Mouse (Mus musculus): ENCODE results near the gene Vta1.
A peak's percentile ranks its signal among the peaks of the same experiment; 100 is the strongest.

The Vta1 gene

DNA sequence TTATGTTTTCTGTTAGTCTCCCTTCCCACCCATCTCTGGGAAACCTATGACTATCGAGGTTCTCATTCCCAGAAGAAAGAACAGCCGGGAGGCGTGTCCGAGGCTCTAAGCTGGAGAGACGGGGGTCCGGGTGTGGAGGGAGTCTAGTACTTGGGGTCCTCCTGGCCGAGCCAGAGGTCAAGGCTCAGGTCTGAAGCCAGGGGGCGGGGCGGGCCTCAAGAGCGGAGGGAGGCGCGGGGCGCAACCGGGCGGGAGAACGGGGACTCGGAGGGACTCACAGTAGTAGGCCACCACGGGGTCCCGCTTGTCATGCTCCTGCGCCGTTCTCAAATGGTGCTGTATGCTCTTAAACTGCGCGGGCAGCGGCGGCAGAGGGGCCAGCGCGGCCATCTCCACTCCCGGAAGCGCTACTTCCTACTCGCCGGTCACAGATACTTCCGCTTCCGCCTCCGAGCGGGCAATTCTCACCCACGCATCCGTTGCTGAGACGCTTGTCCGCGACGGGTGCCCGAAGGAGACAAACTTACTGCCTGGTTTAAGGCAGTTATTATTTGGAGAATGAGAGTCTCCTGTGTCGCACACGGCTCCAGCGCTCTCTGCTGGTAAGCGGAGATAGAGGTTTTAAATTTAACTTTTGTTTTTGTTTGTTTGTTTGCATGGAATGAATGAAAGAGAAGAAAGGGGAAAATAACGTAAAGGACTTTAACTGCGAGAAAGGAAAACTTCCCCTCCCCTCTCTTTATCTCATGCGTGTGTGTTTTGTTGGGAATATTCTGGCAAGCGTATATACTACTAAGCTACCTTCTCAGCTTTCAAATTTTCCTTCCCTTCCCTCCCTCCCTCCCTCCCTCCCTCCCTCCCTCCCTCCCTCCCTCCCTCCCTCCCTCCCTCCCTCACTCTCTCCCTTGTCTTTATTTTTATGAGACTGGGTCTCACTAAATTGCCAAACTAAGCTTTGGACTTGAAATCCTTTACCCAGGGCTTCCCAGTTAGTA lies at the start of gene Vta1, which contains the start of gene Nmbr:
Vta1 (minus strand) TSS at position 489 of the 995 bp plus-strand sequence.
Nmbr (plus strand) TSS at position 520 of the 995 bp plus-strand sequence.
- peak; percentile 95 to 97 for DNase-seq (ENCODE audit: low spot score in 2 of 2)

DNA sequence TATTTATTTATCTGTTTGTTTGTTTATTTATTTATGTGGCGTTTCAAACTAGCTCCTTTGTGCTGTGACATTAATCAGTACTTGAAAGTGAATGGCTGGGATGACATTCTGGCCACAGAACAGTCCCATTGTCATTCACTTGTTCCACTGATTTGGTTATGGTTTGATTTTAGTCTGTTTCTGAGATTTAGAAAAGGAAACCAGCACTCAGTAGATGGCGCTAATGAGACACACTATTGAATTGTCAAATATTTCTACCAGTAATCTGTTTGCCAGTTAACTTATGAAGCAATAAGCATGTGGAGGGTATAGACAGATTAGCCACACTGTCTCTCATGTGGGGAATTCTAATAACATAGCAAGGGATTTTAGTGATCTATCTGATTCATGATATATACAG lies 28.9 kb upstream of the Vta1 start:
- no peak for DNase-seq (ENCODE audit: low spot score in 2 of 2)

DNA sequence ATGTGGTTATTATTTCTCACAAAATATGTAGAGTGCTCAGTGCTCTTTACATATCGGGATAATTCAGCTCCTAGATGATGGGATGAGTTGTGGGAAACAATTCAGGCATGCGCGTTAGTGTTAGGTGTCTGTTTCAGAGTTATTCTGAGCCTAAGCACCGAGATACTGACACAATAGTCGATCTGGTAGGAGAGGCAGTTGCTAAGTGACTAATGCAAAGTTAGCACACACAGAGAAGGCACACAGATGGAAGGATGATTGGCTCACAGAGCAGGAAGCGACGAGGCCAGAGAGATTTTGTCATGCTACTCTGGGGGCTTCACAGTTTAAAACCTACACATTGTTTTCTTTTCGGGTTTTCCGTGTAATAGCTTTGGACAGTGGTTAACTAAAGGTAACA lies 20.3 kb upstream of the Vta1 start:
- peak in 1 of 2 experiments; percentile 13 for DNase-seq (ENCODE audit: low spot score in 2 of 2)

DNA sequence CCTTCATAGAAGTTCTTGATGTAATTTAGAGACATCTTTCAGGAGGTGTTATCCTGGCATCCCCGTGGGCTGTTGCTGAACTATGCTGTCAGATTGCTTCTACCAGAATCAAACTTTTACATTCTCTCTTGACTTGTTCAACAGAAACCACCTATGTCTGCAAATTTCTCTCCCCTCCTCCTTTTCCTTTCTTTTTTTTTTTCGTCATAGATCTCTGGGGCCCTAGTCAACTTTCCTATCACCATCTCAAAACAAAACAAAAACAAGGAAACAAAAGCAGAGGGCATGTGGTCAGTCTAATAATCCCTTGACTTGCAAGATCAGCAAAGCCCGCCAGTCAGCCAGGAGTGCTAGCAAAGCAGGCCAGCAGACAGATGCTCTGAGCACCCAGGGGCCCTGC lies 12.8 kb upstream of the Vta1 start, which contains the start of gene Gje1:
Gje1 (minus strand) TSS at position 101 of the 400 bp plus-strand sequence.
- DNase-seq (ENCODE audit: low spot score in 2 of 2), result no peak

DNA sequence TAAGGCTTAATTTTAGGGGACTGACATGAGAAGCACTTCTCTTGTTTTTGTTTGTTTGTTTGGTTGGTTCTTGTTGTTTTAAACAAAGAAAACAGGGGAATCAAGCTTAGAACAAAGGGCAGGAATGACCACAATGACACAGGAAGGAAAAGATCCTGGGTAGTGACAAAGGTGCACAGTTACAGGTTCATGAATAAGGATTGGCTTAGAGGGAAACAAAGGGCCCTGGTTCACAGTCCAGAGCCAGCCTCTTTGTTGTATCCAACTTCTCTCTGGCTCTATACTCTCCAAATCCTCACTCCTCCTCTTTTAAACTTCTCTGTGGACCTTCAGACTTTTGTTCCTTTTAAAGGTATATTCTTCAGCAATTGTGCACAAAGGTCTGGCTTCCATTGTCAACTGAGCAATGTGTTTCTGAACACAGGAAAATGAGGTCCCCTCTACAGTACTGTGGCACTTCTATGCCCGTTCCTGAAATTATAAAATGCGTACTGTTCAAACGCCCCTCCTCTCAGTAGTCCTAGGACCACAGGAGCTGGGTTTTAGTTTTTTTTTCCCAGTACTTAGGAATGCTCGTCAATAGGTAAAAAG lies 1.4 kb downstream of the Vta1 start:
- DNase-seq (ENCODE audit: low spot score in 2 of 2), result no peak

DNA sequence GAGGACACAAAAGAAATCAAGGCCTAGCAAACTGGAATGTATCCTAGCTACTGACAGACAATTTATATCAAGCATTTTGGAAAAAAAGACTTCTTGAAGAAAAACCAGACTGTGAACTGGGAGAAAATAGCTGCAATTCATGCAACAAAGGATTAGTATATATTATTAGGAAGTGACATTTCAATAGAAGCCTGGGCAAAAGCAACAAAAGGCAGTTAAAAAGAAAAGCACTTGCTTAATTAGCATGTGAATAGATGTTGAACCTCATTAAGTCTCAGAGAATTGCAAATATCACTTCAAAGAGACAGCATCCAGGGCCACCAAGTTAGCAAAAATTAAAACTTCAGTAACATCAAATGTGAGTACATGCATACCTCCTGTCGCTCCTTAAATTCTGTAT lies 2.1 kb downstream of the Vta1 start:
- DNase-seq (ENCODE audit: low spot score in 2 of 2), result no peak

DNA sequence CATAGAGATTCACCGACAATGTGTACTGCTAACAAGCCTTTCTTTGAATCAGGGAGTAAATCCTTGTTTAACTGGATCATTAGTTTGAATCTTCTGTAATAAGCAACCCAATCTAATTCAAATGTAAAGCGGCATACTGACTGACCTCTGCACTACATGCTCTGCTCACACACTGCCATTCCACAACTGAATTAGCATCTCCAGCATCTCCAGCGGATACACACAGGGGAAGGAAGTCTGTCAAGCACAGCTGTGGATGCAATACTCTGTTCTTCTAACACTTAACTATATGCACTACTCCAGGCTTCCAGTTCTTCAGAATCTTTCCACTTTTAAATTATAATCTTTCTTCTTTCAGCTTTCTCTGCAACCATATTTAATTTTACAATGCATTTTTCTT lies 15.0 kb downstream of the Vta1 start:
- no peak for DNase-seq (ENCODE audit: low spot score in 2 of 2)

DNA sequence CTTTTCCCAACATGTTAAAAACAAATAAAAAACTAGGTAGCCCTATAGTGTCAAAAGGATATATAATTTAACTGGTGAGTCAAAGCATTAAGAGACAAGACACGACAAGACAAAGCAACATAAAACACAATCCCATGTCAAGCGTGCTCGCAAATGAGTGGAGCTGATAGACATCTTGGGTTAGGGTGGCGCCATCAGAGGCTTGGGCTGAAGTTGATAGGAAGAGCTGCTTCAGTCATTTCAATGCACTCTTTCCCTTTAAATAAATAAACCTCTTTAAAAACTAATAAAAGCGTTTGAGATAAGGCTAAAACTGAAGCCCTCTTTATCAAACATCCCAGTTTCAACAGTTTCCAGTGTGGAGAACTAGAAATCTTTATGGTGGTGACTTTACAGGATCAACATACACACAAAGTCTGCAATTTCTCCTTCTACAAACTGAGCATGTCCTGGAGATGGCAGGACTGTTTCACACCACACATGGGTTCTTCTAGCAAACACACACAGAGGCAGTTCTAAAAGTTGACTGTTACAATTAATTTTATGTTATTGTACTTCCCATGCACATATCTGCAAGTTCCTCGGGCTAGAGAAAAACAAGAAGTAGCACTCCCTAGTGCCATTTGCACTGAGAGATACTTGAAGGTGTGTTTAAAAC lies 16.4 kb downstream of the Vta1 start:
- DNase-seq (ENCODE audit: low spot score in 2 of 2), result no peak

DNA sequence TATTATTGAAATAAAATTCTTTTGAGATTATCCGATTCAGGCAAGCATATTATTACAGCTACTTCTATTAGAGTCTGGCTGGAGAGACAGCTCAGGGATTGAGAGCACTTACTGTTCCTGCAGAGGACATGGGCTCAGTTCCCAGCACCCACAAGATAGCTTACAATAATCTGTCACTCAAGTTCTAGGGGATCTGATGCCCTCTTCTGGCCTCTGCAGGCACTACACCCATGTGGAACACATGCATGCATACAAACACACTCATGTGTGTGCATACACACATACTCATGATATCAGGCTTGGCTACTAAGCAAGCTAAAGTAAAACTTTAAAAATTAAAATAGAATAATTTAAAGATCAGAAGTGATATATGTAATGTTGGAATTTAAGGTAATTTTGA lies 19.7 kb downstream of the Vta1 start:
- DNase-seq (ENCODE audit: low spot score in 2 of 2), result no peak

DNA sequence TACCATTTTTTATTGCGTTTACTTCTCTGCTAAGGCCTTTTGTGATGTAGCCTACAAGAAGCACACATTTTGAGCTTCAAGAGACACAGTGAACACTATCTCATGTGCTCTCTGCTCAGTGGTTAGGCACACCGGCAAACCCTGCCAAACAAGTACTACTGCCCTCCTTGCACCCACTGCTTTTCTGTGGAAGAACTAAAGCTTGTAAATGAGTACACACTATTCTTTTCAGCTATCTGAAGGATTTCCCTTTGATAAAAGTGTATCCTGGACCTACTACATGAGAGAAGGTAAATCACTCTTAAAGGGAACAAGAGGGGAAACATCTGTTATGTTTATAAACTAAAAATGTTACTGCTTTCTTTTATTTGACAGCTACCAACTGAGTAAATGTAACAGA lies 39.2 kb downstream of the Vta1 start:
- no peak for DNase-seq (ENCODE audit: low spot score in 2 of 2)

DNA sequence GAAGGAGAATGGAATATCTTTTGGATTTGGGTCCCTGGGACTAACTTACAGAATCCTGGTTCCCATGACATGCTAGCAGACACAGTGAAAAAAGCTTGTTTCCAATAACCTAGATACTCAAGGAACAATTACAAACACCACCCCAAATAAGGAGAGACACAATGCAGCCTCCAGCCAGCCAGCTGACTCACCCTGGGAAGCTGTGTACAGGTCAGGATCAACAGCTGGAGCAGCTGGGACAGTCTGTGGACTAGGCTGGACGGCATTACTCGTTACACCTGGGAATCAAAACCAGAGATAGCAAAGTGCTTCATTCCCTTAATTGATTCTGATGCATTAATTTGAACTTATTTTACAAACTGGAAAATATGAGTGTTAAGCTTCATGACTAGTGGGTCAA lies 44.5 kb downstream of the Vta1 start:
- DNase-seq (ENCODE audit: low spot score in 2 of 2), result no peak

DNA sequence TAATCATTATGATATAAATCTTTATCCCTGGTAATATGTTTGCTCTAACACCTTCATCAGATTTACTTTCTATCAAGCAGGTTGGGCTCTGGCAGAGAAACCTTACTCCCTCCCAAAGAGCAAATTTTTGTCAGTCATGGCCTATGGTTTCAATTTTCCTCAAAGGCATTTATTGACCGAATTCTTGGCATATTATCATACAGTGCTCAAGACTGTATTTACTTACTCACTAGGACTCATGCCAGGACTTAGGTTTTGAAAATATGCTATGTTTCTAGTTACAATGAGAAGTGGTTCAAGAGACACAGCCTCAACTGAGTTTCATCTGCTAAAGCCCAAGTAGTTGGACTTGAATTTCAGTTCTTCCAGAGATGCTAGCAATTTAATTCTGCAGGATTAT lies 65.7 kb downstream of the Vta1 start:
- DNase-seq (ENCODE audit: low spot score in 2 of 2), result no peak

DNA sequence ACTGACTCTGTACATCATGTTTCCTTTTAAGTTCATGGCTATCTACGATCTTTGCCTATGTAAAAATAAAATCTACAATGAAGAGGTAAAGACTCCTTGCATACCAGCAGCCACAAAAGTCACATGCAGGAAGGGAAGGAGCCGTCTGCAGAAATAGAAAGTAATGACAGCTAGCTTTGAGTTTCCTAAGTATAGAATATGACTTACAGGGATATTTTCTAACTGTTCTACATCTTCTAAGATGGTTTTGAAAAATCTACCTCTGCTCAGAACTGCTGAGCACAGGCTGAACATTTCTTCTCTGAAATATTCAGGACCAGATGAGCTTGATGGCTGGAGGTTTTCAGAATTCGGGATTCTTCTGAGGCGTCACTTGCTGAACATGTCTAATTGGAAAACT lies 66.3 kb downstream of the Vta1 start:
- DNase-seq (ENCODE audit: low spot score in 2 of 2), result no peak

DNA sequence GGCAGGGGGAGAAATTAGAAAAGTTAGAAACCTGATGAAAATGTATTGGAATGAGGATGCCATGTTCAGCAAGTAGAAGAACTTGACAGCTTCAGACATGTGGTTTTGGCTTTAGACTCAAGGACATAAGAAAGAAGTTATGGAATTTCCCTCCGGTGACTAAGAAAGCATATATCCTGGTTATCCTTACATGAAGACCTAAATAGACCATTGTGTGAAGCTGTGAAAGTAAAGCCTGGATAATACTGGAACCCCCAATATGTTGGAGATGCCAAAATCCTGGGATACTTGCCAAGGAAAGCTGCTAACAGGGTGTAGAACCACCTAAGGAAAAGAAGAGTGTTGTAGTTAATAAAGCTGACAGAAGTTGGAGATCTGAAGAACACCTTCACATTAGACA lies 79.7 kb downstream of the Vta1 start:
- no peak for DNase-seq (ENCODE audit: low spot score in 2 of 2)

DNA sequence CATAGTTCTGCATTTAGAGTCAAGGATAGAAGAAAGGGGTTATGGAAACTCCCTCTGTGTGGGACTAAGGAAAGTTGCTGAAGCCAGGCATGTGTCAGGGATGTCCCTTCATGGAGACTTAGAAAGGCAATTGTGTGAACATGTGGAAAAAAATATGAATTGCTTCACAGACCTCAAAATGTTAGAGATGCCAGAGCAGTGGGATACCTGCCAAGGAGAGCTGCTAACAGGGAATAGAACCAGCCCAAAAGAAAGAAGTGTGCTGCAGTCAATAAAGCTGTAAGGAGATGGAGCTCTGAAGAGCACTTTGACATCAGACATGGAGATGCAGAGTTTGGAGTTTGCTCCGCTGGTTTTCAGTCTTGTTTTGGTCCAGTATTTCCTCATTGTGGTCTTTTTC lies 86.2 kb downstream of the Vta1 start:
- DNase-seq (ENCODE audit: low spot score in 2 of 2), result no peak

DNA sequence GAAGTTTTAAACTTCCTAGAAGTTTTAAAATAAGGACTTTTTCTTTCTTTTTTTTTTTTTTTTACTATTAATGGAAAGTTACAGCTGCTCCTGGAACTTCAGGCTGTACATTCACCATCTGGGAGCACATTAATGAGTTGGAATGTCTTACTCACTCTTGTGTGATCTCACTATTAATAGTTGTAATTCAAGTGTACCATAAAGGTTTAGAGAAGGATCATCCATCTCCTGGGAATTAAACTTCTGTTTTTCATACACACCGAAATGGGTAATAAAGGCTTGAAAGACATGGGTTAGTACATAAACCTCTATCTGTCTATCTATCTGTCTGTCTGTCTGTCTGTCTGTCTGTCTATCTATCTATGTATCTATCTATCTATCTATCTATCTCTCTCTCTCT lies 87.1 kb downstream of the Vta1 start:
- no peak for DNase-seq (ENCODE audit: low spot score in 2 of 2)

DNA sequence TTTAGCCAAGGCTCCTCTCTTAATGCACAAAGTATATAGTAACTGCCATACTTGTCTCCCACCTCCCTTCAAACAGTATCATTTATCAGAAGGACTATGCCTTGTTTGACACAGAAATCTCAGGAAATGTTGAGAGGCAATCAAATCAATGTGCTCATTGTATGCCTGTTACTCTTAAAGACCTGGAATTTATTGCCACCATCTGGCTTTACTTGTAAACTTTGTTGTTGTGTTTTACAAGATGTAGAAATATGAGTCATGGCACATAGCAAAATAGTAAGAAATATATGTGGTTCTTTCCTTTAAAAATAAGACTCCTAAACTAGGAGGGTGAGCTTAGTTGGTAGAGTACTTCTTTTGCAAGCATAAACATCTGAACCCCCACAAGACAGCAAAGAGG lies 89.9 kb downstream of the Vta1 start:
- DNase-seq (ENCODE audit: low spot score in 2 of 2), result no peak

DNA sequence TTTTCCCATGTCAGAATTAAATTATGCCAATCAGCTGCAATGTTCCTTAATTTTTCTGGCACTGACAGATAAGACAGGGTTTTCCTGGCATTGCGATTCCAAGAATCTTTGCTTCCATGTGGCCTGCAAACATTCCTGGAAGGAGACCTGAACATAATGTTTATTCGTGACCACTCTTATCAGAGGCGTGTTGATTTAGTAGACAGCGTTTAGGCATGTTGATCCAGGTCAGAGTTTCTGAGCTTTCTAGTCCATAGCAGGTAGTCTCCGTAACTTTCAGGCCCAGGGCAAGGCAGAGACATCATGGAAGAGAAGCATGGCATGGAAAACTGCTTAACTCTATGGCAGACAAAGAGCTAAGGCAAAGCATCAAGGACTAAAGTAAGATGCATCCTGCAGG lies 97.8 kb downstream of the Vta1 start:
- DNase-seq (ENCODE audit: low spot score in 2 of 2), result no peak

All from frontal cortex, postnatal 14 days (tissue).